Mouse (Mus musculus): Measurements from ENCODE around the gene Prss28. TPM values are rescaled to one million over a fixed set of nuclear protein-coding genes. Genes with fewer than 3 reads are reported as not detected.

Gene Prss28
- polyA plus RNA-seq (2014; fragmentation: Nextera tagmentation; extraction: Ambion mirVana): not detected in 2 replicates

- Histone ChIP-seq H3K4me2 (no peak within 1 kb of the TSS), H3K4me3 (ENCODE audit: low read depth, low read length) (no peak within 1 kb of the TSS), H3K27ac (ENCODE audit: low read depth, low read length) (no peak within 1 kb of the TSS), H3K9me3 (replicated peaks; ENCODE audit: control insufficient read depth, low read length) (no peaks in the 10 kb centered on the region), H3K4me1 (ENCODE audit: control insufficient read depth, insufficient read depth, low read length) (no peaks in the 10 kb centered on the region), H3K9ac (ENCODE audit: low read depth, low read length) (no peak within 1 kb of the TSS), H3K36me3 (ENCODE audit: control insufficient read depth, insufficient read depth, low read length) (no peaks in the 10 kb centered on the region), H3K27me3 (ENCODE audit: control insufficient read depth, insufficient read depth, low read length) (0 out of 2 replicates have a peak, but pooled peaks cover 2% of the 10 kb centered on the region)
- no peak for ATAC-seq (replicated peaks; ENCODE audit: insufficient number of reproducible peaks, low FRiP score, low TSS enrichment)
- 52% methylated on average over 4 of the region's 4 CpGs for WGBS (ENCODE audit: insufficient replicate concordance)
These were observed at the start of gene Prss28 for GRCm38 (mm10) chr17:25308346-25308745. Gene Prss28, plus strand, starts transcription at chr17:25308646.

DNA sequence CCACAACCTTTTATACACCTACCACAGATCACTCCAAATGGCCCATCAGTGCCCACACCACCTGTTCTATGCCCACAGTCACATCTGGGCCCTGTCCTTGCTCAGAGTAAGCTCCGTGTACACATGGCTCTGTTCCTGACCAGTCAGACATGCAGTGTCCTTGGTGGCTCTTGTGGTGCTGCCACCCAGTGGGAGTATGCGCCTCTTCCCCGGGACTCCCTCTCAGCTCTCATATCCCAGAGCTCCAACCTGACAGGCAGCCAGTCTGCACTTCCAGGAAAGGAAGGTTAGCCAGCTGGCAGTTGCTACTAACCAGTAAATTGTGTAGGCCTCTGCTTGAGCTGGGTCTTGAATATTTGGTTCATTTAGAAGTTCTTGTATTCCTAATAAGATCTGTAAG lies 44.0 kb upstream of the Prss28 start:
- Histone ChIP-seq H3K4me2 (no peak overlapping the region), H3K36me3 (ENCODE audit: control insufficient read depth, insufficient read depth, low read length) (peaks cover 57% of the 10 kb centered on the region), H3K4me3 (ENCODE audit: low read depth, low read length) (no peak overlapping the region), H3K27me3 (ENCODE audit: control insufficient read depth, insufficient read depth, low read length) (no peaks in the 10 kb centered on the region), H3K9ac (ENCODE audit: low read depth, low read length) (no peak overlapping the region), H3K27ac (ENCODE audit: low read depth, low read length) (no peak overlapping the region), H3K9me3 (replicated peaks; ENCODE audit: control insufficient read depth, low read length) (no peaks in the 10 kb centered on the region), H3K4me1 (ENCODE audit: control insufficient read depth, insufficient read depth, low read length) (no peaks in the 10 kb centered on the region)
- ATAC-seq (replicated peaks; ENCODE audit: insufficient number of reproducible peaks, low FRiP score, low TSS enrichment): no peak
- 72% methylated on average over 3 of the region's 3 CpGs for WGBS (ENCODE audit: insufficient replicate concordance)

- peak overlapping the region; percentile 99 for H3K9ac ChIP-seq (ENCODE audit: low read depth, low read length)
These were observed 37.6 kb upstream of the Prss28 start for GRCm38 (mm10) chr17:25270795-25271335.

GRCm38 (mm10) chr17:25272326-25272725 lies 36.1 kb upstream of the Prss28 start:
- WGBS (ENCODE audit: insufficient replicate concordance): under 1% methylated on average over 10 of the region's 10 CpGs
- ATAC-seq (replicated peaks; ENCODE audit: insufficient number of reproducible peaks, low FRiP score, low TSS enrichment): no peak
- H3K4me2 ChIP-seq: peak overlapping the region; percentile 95
- peaks cover 18% of the 10 kb centered on the region for H3K4me1 ChIP-seq (ENCODE audit: control insufficient read depth, insufficient read depth, low read length)
- H3K4me3 ChIP-seq (ENCODE audit: low read depth, low read length): peak overlapping the region; percentile 94
- H3K9ac ChIP-seq (ENCODE audit: low read depth, low read length): peak overlapping the region; percentile 99
- H3K27ac ChIP-seq (ENCODE audit: low read depth, low read length): peak overlapping the region; percentile 99
- no peaks in the 10 kb centered on the region for H3K9me3 ChIP-seq (replicated peaks; ENCODE audit: control insufficient read depth, low read length)
- H3K27me3 ChIP-seq (ENCODE audit: control insufficient read depth, insufficient read depth, low read length): no peaks in the 10 kb centered on the region
- H3K36me3 ChIP-seq (ENCODE audit: control insufficient read depth, insufficient read depth, low read length): peaks cover 16% of the 10 kb centered on the region

More at GRCm38 (mm10) chr17:25270795-25271335, 37.6 kb upstream of the Prss28 start:
- 67% methylated on average over 2 of the region's 2 CpGs for WGBS (ENCODE audit: insufficient replicate concordance)
- no peak for ATAC-seq (replicated peaks; ENCODE audit: insufficient number of reproducible peaks, low FRiP score, low TSS enrichment)
- H3K27me3 ChIP-seq (ENCODE audit: control insufficient read depth, insufficient read depth, low read length): no peaks in the 10 kb centered on the region
- H3K4me2 ChIP-seq: peak overlapping the region; percentile 95
- H3K27ac ChIP-seq (ENCODE audit: low read depth, low read length): no peak overlapping the region
- H3K9me3 ChIP-seq (replicated peaks; ENCODE audit: control insufficient read depth, low read length): no peaks in the 10 kb centered on the region
- H3K4me1 ChIP-seq (ENCODE audit: control insufficient read depth, insufficient read depth, low read length): peaks cover 18% of the 10 kb centered on the region
- H3K36me3 ChIP-seq (ENCODE audit: control insufficient read depth, insufficient read depth, low read length): peaks cover 26% of the 10 kb centered on the region
- peak overlapping the region; percentile 94; the same call in 1 of the 2 replicates for H3K4me3 ChIP-seq (ENCODE audit: low read depth, low read length)

DNA sequence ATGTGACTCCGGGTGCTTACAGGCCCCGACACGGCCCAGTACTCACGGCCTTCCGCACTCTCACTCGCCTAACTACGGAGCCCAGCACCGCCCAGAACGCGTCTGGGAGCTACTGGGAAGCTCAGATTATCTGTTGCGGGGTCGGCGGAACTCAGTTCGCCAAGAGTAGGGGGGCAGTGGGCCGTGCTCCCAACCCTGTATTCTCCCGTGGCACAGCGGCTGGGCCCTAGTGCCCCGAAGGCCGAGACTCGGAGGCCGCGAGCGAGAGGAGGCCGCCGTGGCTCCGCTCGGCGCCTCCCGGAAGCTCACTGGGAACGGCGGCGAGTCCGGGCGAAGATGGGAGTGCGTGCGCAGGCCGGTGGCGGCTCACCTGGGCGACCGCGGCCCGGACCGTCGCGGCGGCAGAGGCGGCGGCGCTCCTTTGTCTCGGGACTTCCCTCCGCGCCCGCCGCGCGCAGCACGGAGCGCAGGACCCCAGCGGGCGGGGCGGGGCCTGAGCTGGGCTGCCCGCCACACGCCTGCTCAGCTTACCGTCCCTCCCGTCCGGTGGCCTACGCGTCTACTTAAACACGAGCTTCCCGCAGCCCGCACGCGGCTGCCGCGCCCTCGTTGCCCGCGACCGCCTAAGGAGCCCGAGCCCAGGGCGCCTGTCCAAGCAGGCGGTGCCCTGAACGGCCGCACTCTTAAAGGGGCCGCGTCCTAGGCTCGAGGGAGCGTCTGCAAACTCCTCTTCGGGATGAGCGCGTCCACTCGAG lies 35.3 kb upstream of the Prss28 start:
- no peaks in the 10 kb centered on the region for H3K9me3 ChIP-seq (replicated peaks; ENCODE audit: control insufficient read depth, low read length)
- H3K27me3 ChIP-seq (ENCODE audit: control insufficient read depth, insufficient read depth, low read length): no peaks in the 10 kb centered on the region
- peaks cover 18% of the 10 kb centered on the region for H3K4me1 ChIP-seq (ENCODE audit: control insufficient read depth, insufficient read depth, low read length)
- H3K4me2 ChIP-seq: peak overlapping the region; percentile 95
- peaks cover 8% of the 10 kb centered on the region for H3K36me3 ChIP-seq (ENCODE audit: control insufficient read depth, insufficient read depth, low read length)
- peak overlapping the region; percentile 99 for H3K27ac ChIP-seq (ENCODE audit: low read depth, low read length)
- H3K4me3 ChIP-seq (ENCODE audit: low read depth, low read length): peak overlapping the region; percentile 94
- WGBS (ENCODE audit: insufficient replicate concordance): under 1% methylated on average over 80 of the region's 92 CpGs
- H3K9ac ChIP-seq (ENCODE audit: low read depth, low read length): peak overlapping the region; percentile 99
- peak; percentile 86 for ATAC-seq (replicated peaks; ENCODE audit: insufficient number of reproducible peaks, low FRiP score, low TSS enrichment)

GRCm38 (mm10) chr17:25273706-25274501 lies 34.5 kb upstream of the Prss28 start:
- ATAC-seq (replicated peaks; ENCODE audit: insufficient number of reproducible peaks, low FRiP score, low TSS enrichment): peak; percentile 88
- Histone ChIP-seq H3K36me3 (ENCODE audit: control insufficient read depth, insufficient read depth, low read length) (peaks cover 1% of the 10 kb centered on the region; the same call in 1 of the 2 replicates), H3K27ac (ENCODE audit: low read depth, low read length) (peak overlapping the region; percentile 99), H3K4me2 (peak overlapping the region; percentile 95), H3K4me3 (ENCODE audit: low read depth, low read length) (peak overlapping the region; percentile 94), H3K4me1 (ENCODE audit: control insufficient read depth, insufficient read depth, low read length) (peaks cover 18% of the 10 kb centered on the region), H3K27me3 (ENCODE audit: control insufficient read depth, insufficient read depth, low read length) (no peaks in the 10 kb centered on the region), H3K9me3 (replicated peaks; ENCODE audit: control insufficient read depth, low read length) (no peaks in the 10 kb centered on the region), H3K9ac (ENCODE audit: low read depth, low read length) (peak overlapping the region; percentile 99)
- WGBS (ENCODE audit: insufficient replicate concordance): 1% methylated on average over 37 of the region's 45 CpGs

GRCm38 (mm10) chr17:25274571-25275346 lies 33.7 kb upstream of the Prss28 start, which contains the start of gene Ube2i:
Gene Ube2i, minus strand, starts transcription at chr17:25274622.
- H3K9me3 ChIP-seq (replicated peaks; ENCODE audit: control insufficient read depth, low read length): no peaks in the 10 kb centered on the region
- 80% methylated on average over 9 of the region's 9 CpGs for WGBS (ENCODE audit: insufficient replicate concordance)
- no peak for ATAC-seq (replicated peaks; ENCODE audit: insufficient number of reproducible peaks, low FRiP score, low TSS enrichment)

DNA sequence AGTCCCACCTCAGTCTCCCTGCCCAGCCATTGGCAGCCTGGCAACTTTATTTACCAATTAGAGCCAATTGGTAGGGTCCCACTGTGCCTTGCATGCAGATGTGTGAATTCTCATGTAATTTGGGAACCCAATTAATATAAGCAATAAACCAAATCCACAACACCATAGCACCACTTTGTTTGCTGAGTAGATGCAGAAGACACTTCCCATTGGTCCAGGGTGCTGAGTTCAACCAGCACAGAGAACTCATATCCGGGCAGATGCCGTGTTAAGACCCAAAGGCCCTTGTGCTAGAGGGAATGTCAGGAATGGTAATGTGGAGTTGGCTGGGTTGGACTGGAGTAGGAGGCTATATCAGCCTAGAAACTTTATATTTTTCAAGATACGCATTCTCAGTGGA lies 32.6 kb upstream of the Prss28 start:
- Histone ChIP-seq H3K36me3 (ENCODE audit: control insufficient read depth, insufficient read depth, low read length) (no peaks in the 10 kb centered on the region), H3K9ac (ENCODE audit: low read depth, low read length) (no peak overlapping the region), H3K4me1 (ENCODE audit: control insufficient read depth, insufficient read depth, low read length) (peaks cover 12% of the 10 kb centered on the region), H3K9me3 (replicated peaks; ENCODE audit: control insufficient read depth, low read length) (no peaks in the 10 kb centered on the region), H3K4me2 (no peak overlapping the region), H3K27me3 (ENCODE audit: control insufficient read depth, insufficient read depth, low read length) (no peaks in the 10 kb centered on the region), H3K27ac (ENCODE audit: low read depth, low read length) (no peak overlapping the region), H3K4me3 (ENCODE audit: low read depth, low read length) (no peak overlapping the region)
- ATAC-seq (replicated peaks; ENCODE audit: insufficient number of reproducible peaks, low FRiP score, low TSS enrichment): no peak
- WGBS (ENCODE audit: insufficient replicate concordance): 90% methylated on average over 3 of the region's 3 CpGs

More at GRCm38 (mm10) chr17:25274571-25275346, 33.7 kb upstream of the Prss28 start, which contains the start of gene Ube2i:
- Histone ChIP-seq H3K27me3 (ENCODE audit: control insufficient read depth, insufficient read depth, low read length) (no peaks in the 10 kb centered on the region), H3K4me1 (ENCODE audit: control insufficient read depth, insufficient read depth, low read length) (peaks cover 18% of the 10 kb centered on the region), H3K4me3 (ENCODE audit: low read depth, low read length) (peak within 1 kb of the TSS; percentile 94), H3K4me2 (peak within 1 kb of the TSS; percentile 95), H3K9ac (ENCODE audit: low read depth, low read length) (peak within 1 kb of the TSS; percentile 99), H3K27ac (ENCODE audit: low read depth, low read length) (peak within 1 kb of the TSS; percentile 99), H3K36me3 (ENCODE audit: control insufficient read depth, insufficient read depth, low read length) (no peaks in the 10 kb centered on the region)
